Mouse (Mus musculus): Measurements from ENCODE around the gene Dolk.

DNA sequence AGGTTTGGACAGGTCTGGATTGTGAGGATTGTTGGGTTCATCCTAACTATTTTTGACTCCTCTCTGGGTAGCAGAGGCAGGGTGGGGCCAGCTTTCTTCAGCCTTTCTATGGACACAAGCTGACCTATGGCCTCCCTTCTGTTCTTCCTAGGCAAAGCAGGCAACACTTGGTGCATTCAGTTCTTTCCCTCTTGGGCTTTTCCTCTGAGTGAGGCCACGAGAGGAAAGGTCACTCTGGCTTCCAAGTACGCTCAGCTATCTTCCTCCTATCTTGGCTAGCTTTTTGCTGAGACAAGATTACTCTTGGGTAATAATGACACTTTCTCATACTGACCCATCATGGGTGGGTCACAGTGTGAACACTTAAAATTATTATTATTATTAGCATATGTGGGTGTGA is 2.9 kb downstream of the Dolk start:
- TF ChIP-seq POLR2A (IDR thresholded peaks at IDR 0.05; ENCODE audit: borderline replicate concordance, extremely low read depth, insufficient read depth, insufficient read length, poor library complexity, severe bottlenecking), result no peak
- no peak for TF ChIP-seq CTCF (IDR thresholded peaks at IDR 0.05; ENCODE audit: borderline replicate concordance, extremely low read depth, insufficient read depth, insufficient read length)
